Mouse (Mus musculus): ENCODE data around the gene Olfr584. TPM values are rescaled to one million over a fixed set of nuclear protein-coding genes. Genes with fewer than 3 reads are reported as not detected.

Gene Olfr584
- total RNA-seq (2021), result not detected
- long read RNA-seq, experiment 1, result 0 reads
- long read RNA-seq, experiment 2, result 0 reads

DNA sequence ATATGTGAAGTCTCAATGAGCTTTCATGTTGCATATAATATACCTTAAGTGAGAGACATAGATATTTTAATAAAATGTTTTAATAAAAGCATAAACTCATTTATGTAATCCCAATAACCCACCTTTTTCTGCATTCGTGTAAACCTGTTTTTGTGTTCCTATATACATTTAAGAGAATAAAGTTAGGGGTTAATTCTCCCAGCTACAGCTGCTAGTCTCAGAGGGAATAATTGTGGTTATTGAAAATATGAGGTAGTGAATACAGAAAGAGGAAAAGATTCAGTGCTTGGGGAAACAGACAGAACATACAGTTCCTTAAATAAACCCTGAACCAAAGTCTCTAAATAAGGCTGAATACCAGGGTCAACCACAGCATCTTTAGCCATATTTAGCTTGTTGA is at the start of gene Olfr584:
Gene Olfr584 (plus strand): TSS at position 301 of the 400 bp plus-strand sequence.
- no peak for DNase-seq
- intact Hi-C loops (cut with DNase I), result no loop called here

DNA sequence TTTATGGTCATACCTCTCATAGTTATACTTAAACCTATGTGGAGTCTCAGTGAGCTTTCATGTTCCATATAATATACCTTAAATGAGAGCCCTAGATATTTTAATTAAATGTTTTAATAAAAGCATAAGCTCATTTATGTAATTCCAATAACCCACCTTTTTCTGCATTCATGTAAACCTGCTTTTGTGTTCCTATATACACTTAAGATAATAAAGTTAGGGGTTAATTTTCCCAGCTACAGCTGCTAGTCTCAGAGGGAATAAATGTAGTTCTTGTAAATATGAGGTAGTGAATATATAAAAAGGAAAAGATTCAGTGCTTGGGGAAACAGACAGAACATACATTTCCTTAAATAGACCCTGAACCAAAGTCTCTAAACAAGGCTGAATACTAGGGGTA is 44.0 kb upstream of the Olfr584 start, which contains the start of gene Olfr582:
Gene Olfr582 (plus strand): TSS at position 301 of the 400 bp plus-strand sequence.
- intact Hi-C loops (cut with DNase I), result no loop called here
- no peak for DNase-seq

DNA sequence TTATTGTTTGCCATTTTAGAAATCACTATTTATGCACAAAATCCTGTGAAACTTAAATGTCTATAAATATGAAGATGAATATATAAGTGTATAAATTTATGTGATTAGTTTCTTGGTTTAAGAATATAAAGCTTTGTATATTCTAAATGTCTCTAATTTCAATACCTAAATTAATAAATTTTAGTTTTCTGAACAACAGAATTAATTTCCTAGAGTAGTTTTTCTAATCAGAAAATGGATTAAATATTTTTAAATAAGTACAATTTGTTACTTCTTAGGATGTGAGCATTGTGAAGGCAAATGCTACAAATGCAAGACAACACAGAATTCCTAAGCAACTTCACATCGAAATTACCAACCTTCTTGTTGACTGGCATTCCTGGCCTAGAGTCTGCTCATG is 30.7 kb upstream of the Olfr584 start, which contains the start of gene Olfr583:
Gene Olfr583 (plus strand): TSS at position 301 of the 400 bp plus-strand sequence.
- intact Hi-C loops (cut with DNase I), result no loop called here
- no peak for DNase-seq

DNA sequence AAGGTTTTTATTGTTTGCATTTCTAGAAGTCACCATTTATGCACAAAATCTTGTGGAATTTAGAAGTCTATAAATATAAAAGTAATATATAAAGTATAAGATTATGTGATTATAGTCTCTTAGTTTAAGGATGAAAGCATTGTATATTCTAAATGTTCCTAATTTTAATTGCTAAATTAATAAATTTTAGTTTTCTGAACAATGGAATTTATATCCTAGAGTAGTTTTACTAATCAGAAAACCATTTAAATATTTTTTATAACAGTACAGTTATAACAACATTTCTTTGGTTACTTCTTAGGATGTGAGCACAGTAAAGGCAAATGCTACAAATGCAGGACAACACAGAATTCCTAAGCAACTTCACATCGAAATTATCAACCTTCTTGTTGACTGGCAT is 15.7 kb downstream of the Olfr584 start, which contains the start of gene Olfr585:
Gene Olfr585 (plus strand): TSS at position 301 of the 400 bp plus-strand sequence.
- DNase-seq, result no peak
- intact Hi-C loops (cut with DNase I), result no loop called here

DNA sequence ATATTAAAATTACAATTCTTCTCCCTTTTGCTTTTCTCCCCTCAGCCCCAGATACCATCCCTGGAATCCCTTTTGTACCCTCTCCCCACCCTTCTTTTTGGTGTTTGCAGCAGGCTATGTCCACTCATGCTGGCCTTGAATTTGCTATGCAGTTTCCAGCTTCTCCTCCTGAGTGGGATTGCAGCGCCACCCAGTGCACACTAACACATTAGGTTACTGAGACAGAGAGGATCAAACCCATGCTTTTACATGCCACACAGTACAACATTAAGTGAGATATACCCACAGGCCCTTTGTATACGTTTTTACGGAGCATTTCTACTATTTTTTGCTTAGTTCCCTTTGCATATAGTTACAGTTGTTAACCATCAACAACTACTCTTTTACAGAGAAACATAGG is 37.7 kb downstream of the Olfr584 start:
- intact Hi-C loops (cut with DNase I), result no loop called here
- DNase-seq, result no peak

DNA sequence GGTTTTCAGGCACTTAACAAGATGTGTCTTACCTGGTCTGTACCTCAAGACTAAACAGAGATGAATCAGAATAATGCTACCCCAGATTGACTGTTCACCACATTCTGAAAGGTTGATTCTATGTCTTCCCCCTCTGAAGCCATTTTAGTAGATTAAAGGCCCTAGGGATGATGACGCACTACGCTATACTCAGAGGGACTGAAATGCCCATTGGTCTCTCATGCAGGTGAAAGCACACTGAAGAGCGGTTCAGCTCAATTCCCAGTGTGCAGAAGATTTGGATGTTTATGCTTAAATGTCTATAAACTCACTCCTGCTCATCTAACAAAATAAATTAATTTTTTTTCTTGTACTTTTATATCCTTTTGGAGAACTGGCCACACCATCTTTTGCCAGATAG is 43.9 kb downstream of the Olfr584 start, which contains the start of gene Olfr586:
Gene Olfr586 (minus strand): TSS at position 101 of the 400 bp plus-strand sequence.
- intact Hi-C loops (cut with DNase I), result no loop called here

More for the DNA sequence above, 43.9 kb downstream of the Olfr584 start, which contains the start of gene Olfr586:
- no peak for DNase-seq

Other genes starting within 250 kb of the Olfr584 start
- gene Olfr566, start 223.1 kb upstream of the Olfr584 start, total RNA-seq (2021), result not detected
- not detected for gene Olfr568, start 204.8 kb upstream of the Olfr584 start, total RNA-seq (2021)
- not detected for gene Olfr569, start 191.0 kb upstream of the Olfr584 start, total RNA-seq (2021)
- gene Olfr570, start 187.3 kb upstream of the Olfr584 start, total RNA-seq (2021), result not detected
- not detected for gene Olfr571, start 164.3 kb upstream of the Olfr584 start, total RNA-seq (2021)
- gene Olfr572, start 157.5 kb upstream of the Olfr584 start, total RNA-seq (2021), result not detected
- gene Olfr573-ps1, start 139.3 kb upstream of the Olfr584 start, total RNA-seq (2021), result not detected
- not detected for gene Olfr574, start 133.4 kb upstream of the Olfr584 start, total RNA-seq (2021)
- gene Olfr575, start 123.1 kb upstream of the Olfr584 start, total RNA-seq (2021), result not detected
- not detected for gene Olfr576, start 119.2 kb upstream of the Olfr584 start, total RNA-seq (2021)
- gene Olfr577, start 105.9 kb upstream of the Olfr584 start, total RNA-seq (2021), result not detected
- gene Olfr578, start 92.6 kb upstream of the Olfr584 start, total RNA-seq (2021), result not detected
- not detected for gene Olfr582, start 43.9 kb upstream of the Olfr584 start, total RNA-seq (2021)
- gene Olfr583, start 30.6 kb upstream of the Olfr584 start, total RNA-seq (2021), result not detected
- gene Olfr585, start 15.8 kb downstream of the Olfr584 start, total RNA-seq (2021), result not detected
- gene Olfr586, start 43.8 kb downstream of the Olfr584 start, total RNA-seq (2021), result not detected
- gene Olfr588-ps1, start 59.0 kb downstream of the Olfr584 start, total RNA-seq (2021), result not detected
- gene Olfr589, start 74.5 kb downstream of the Olfr584 start, total RNA-seq (2021), result not detected
- not detected for gene Olfr591, start 96.5 kb downstream of the Olfr584 start, total RNA-seq (2021)
- gene Olfr592, start 102.9 kb downstream of the Olfr584 start, total RNA-seq (2021), result not detected
- gene Olfr593, start 130.0 kb downstream of the Olfr584 start, total RNA-seq (2021), result not detected
- not detected for gene Olfr594, start 135.1 kb downstream of the Olfr584 start, total RNA-seq (2021)
- gene Usp17ld, start 170.6 kb downstream of the Olfr584 start, total RNA-seq (2021), result not detected
- gene Olfr596, start 223.8 kb downstream of the Olfr584 start, total RNA-seq (2021), result not detected
- not detected for gene Olfr597, start 234.4 kb downstream of the Olfr584 start, total RNA-seq (2021)
- not detected for gene Olfr598, start 241.7 kb downstream of the Olfr584 start, total RNA-seq (2021)

Data from gastrocnemius, postnatal 36 days (tissue).